Mouse (Mus musculus) intestine, embryonic 15.5 days (tissue): ENCODE results near the gene Slitrk3. TPM values are rescaled to one million over a fixed set of nuclear protein-coding genes. Genes with fewer than 3 reads are reported as not detected.

ENCODE experiments used
- ATAC-seq: fragments of 200-750 bp; cut with Nextera tagmentation; 2 replicates; pipeline ENCODE4 v1.8.0; 2017; ENCODE audit warnings: moderate TSS enrichment, moderate library complexity
- H3K27ac ChIP-seq: fragments of 300-500 bp; sonication (generic); 2 replicates; pipeline ENCODE4 v1.5.1; 2015; ENCODE audit warnings: mild to moderate bottlenecking, inconsistent platforms
- H3K27me3 ChIP-seq: fragments of 300-500 bp; sonication (generic); replicated peaks from 2 replicates; pipeline ENCODE4 v1.6.1; 2015; ENCODE audit warnings: inconsistent platforms
- H3K36me3 ChIP-seq: fragments of 300-500 bp; sonication (generic); 2 replicates; pipeline ENCODE4 v1.6.1; 2015; ENCODE audit warnings: inconsistent platforms
- H3K4me1 ChIP-seq: fragments of 300-500 bp; sonication (generic); replicated peaks from 2 replicates; pipeline ENCODE4 v1.6.1; 2015; ENCODE audit warnings: inconsistent platforms
- H3K4me2 ChIP-seq: fragments of 300-500 bp; sonication (generic); replicated peaks from 2 replicates; pipeline ENCODE4 v1.6.1; 2015; ENCODE audit warnings: mild to moderate bottlenecking, inconsistent platforms
- H3K4me3 ChIP-seq: fragments of 300-500 bp; sonication (generic); replicated peaks from 2 replicates; pipeline ENCODE4 v1.5.1; 2015; ENCODE audit warnings: inconsistent platforms
- H3K9ac ChIP-seq: fragments of 300-500 bp; sonication (generic); 2 replicates; pipeline ENCODE4 v1.6.1; 2015; ENCODE audit warnings: inconsistent platforms
- H3K9me3 ChIP-seq: fragments of 300-500 bp; sonication (generic); 2 replicates; pipeline ENCODE4 v1.6.1; 2016; ENCODE audit warnings: inconsistent platforms
- WGBS: fragments of 180-500 bp; shearing (Covaris S2); methylation state at CpG from one replicate; pipeline ENCODE4 v1.1.7; 2015; 5-methylcytosine and 5-hydroxymethylcytosine counted together
- polyA plus RNA-seq: library from polyadenylated mRNA; unstranded; fragments of >200 nt; fragmentation: Nextera tagmentation; extraction: Ambion mirVana; gene quantifications from 2 replicates; pipeline ENCODE4 v1.2.1, GENCODE M21; 2015

The Slitrk3 gene
- polyA plus RNA-seq, 1 experiment from 2014 or later = 0.87 TPM

DNA sequence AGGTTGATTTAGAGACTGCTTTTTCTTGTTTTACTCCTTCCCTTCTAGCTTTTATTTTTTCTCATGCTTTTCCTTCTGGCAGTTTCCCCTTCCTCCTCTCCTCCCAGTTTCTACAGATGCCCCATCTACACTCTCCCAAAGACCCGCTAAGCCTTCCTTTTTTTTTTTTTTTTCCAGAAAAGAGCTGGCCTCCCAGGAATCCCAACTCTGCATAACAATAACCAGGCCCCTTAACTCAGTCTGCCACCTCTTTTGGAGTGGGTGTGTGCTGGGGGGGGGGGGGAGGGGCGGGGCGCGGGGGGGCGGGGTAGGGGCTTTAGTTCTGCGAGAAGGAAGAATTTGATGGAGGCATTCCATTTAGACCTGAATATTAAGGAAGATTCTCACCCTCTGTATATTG is 51.6 kb downstream of the Slitrk3 start:
- no peak overlapping the region for H3K9ac ChIP-seq
- H3K4me2 ChIP-seq = no peak overlapping the region
- no peaks in the 10 kb centered on the region for H3K9me3 ChIP-seq
- no peak for ATAC-seq
- H3K4me1 ChIP-seq = no peaks in the 10 kb centered on the region
- WGBS = 16% methylated on average over 6 of the region's 6 CpGs
- no peaks in the 10 kb centered on the region for H3K36me3 ChIP-seq
- H3K27ac ChIP-seq = no peak overlapping the region
- no peaks in the 10 kb centered on the region for H3K27me3 ChIP-seq
- no peak overlapping the region for H3K4me3 ChIP-seq

DNA sequence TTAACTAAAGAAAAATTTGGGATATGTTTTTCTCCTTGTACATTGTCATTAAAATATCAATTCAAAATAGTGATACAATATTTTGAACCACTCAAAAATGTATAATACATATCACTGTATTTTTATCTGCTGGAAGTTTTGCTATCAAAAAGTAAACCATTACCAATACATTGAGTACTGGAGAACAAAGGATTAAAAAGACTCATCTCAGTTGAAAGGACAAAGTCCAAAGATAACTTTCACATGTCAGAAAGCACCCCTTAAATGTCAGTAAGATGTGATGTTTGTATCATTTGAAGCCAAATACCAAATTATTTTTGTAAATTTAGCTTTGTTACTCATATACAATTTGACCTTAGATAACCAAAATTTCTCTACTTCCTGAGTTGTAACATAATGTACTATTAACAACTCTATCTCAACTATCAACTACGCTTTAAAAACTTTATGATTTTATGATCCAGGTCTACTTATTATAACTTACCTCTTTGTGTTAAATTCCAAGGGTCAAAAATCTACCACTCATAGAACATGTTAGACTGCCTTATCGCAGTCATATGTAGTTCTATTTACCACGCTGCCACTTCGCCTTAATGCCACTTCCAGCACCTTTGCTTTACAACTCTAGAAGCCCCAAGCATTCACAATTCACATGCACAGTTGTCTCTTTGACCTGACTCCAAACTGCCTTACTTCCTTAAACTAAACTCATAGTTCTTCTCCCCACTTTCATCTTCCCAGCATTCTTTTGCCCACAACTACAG is 54.5 kb downstream of the Slitrk3 start:
- H3K4me3 ChIP-seq = no peak overlapping the region
- no peak overlapping the region for H3K4me2 ChIP-seq
- H3K9ac ChIP-seq = no peak overlapping the region
- H3K36me3 ChIP-seq = no peaks in the 10 kb centered on the region
- ATAC-seq = peak; percentile 94
- no peak overlapping the region for H3K27ac ChIP-seq
- WGBS = 67% methylated on average over 4 of the region's 4 CpGs
- H3K4me1 ChIP-seq = no peaks in the 10 kb centered on the region
- no peaks in the 10 kb centered on the region for H3K9me3 ChIP-seq
- no peaks in the 10 kb centered on the region for H3K27me3 ChIP-seq

DNA sequence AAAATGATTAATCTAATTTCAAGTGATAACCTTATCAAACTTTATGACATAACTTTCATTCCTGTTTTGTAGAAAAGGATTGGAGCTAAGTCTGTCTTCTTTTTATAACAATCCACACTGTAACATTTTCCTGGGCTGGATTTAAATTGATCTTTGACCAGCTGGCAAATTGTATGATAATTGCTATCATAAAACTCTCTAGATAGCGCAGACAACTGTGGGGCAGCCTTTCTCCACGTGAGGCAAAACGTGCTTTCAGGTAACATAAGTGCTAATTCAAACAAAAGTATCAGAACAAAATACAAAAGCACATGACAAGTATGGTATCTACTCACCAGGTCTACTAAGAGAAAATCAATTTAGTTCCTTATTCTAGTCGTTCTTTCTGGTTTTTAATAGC is 60.1 kb downstream of the Slitrk3 start:
- Histone ChIP-seq H3K27me3 (no peaks in the 10 kb centered on the region), H3K36me3 (no peaks in the 10 kb centered on the region), H3K4me2 (no peak overlapping the region), H3K4me3 (no peak overlapping the region), H3K27ac (no peak overlapping the region), H3K4me1 (no peaks in the 10 kb centered on the region), H3K9me3 (no peaks in the 10 kb centered on the region), H3K9ac (no peak overlapping the region)
- WGBS = 41% methylated on average over 4 of the region's 4 CpGs
- ATAC-seq = peak; percentile 95

Other genes with a start within 250 kb of the Slitrk3 start
- gene Sis, start 89.9 kb downstream of the Slitrk3 start, polyA plus RNA-seq = 0.73 TPM in 2 replicates